Mouse (Mus musculus): ENCODE data around the gene Pigb.
"Not testable (repeated sequence)": the region's sequence is repeated elsewhere in the genome, so short reads cannot be mapped to it uniquely, and the experiment has no call there.

The Pigb gene

GRCm38 (mm10) chr9:73040080-73040479 lies at the start of gene Pigb:
Pigb (minus strand) TSS chr9:73040378.
- DNase-seq (ENCODE audit: low read depth, low spot score): no peak

DNA sequence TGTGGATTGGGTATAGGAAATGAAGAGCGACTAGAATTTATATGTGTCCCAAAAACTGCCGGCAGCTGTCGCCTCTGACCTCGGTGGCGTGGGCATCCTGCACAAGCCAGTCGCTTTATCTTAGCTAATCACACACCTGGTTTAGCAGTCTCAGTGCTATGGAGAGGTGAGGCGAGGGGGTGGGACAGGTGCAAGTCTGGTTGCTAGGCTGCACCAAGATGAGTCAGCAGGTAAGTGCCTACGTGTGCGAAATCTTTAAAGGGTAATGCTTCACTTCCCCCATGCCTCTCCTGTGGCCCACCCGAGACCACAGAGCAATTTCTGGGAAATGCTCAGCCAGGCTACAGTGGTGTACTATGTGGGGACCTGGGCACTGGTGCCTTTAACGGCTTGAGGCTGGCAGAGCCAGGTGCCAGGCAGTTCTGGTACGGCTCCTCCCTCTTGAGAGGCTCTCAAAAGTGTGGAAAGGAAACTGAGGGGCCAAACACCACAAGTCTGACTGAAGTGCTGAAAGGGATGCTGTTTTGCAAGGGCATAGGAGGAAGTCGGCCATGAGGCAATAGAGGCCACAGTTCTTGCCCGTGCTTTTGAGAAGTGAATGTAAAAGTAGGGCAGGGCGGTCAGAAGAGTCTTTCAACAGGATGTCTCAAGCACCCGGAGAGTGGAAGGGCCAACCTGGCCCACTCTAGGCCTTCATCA lies 49.2 kb upstream of the Pigb start:
- DNase-seq (ENCODE audit: low read depth, low spot score): no peak

- DNase-seq (ENCODE audit: low read depth, low spot score): no peak
Observed at GRCm38 (mm10) chr9:73087581-73087980, 47.4 kb upstream of the Pigb start.

- no peak for DNase-seq (ENCODE audit: low read depth, low spot score)
Observed at GRCm38 (mm10) chr9:73087121-73087520, 46.9 kb upstream of the Pigb start.

DNA sequence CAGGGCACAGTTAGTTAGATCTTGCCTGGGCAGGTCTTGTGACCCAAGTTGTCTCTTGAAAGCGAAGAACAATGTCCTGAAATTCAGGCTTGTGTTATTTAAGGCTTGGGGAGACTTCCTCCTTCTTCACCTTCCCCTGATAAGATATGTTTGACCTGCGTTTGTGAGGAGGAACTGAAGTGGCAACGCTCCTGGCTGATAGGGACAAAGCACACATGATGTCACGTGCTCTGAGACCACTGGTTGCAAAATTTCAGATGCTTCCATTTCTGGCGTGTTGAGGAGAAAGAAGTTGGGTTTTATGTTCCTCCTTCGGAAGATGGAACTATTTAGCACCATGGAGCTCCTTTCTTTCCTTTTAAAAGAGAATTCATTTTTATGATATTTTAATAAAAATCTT lies 45.7 kb upstream of the Pigb start:
- no peak for DNase-seq (ENCODE audit: low read depth, low spot score)

DNA sequence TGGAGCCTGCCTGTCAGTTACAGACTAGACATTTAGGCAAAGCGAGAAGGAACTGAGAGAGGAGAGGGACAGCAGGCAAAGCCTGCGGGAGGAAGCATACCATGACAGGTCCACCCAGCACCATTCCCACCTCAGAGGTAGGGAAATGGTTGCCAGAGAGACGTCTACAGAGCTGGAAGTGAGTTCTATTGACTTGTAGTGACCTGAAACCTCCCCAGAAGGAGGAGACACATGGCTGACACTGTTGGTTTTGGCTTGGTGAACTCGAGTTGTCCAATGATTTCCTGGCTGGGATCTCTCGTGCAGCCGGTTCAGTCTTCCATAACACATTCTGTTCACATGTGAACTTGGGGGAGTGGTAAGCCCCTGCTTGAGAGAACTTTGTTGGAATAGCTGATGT lies 43.8 kb upstream of the Pigb start:
- DNase-seq (ENCODE audit: low read depth, low spot score): no peak

GRCm38 (mm10) chr9:73082291-73083000 lies 42.3 kb upstream of the Pigb start:
- no peak for DNase-seq (ENCODE audit: low read depth, low spot score)

- DNase-seq (ENCODE audit: low read depth, low spot score): no peak
Observed at GRCm38 (mm10) chr9:73079801-73080325, 39.7 kb upstream of the Pigb start.

DNA sequence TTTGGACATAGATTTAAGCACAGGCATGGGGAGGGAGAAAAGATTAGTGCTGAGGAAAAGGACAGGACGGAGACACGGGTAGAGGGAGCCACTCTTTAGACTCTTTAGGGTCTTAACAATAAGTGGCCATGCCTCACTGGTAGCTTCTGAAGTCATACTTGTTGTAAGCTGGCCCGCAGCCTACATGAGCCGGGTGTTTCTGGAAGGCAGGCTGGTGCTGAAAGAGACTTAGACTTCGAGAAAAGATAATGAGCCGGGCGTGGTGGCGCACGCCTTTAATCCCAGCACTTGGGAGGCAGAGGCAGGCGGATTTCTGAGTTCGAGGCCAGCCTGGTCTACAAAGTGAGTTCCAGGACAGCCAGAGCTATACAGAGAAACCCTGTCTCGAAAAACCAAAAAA lies 39.2 kb upstream of the Pigb start:
- DNase-seq (ENCODE audit: low read depth, low spot score): not testable (repeated sequence)

GRCm38 (mm10) chr9:73073169-73073568 lies 33.0 kb upstream of the Pigb start:
- no peak for DNase-seq (ENCODE audit: low read depth, low spot score)

DNA sequence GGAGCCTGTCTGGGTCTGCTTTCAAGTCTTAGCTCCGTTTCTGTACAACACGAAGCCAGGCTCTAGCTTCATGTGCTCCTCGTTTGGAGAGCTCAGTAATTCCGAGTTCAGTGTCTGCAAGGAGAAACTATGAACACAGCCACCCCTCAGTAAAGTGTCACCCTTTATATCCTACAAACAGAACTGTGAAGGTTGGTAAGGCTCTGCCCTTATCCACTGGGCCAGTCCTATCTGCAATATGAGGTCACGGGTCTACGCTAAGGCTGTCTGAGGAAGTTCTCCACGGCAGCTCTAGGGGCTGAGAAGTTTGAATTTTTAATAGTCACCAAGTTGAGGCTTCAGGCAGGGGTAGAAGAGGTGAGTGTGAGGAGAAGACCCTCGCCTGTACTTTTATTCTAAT lies 32.2 kb upstream of the Pigb start:
- no peak for DNase-seq (ENCODE audit: low read depth, low spot score)

- no peak for DNase-seq (ENCODE audit: low read depth, low spot score)
Observed at GRCm38 (mm10) chr9:73070971-73071659, 30.9 kb upstream of the Pigb start.

DNA sequence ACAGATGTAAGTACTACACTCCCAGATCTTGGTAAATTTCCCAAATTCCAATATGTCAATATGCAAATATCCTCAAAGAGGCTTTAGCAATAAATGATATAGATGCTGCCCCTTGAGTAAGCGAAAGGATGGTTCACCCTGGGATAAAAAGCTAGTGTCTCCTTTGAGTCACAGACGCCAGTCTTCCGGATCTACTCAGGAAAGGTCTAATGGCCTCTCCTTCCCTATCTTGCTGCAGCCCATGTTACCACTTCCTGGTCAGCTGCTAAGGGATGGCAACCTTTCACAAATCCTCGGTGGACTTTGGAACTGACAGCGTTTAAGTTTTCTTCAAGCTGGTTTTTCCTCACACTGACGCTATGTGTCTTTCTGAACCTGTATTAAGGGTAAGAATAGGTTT lies 28.5 kb upstream of the Pigb start:
- DNase-seq (ENCODE audit: low read depth, low spot score): no peak

DNA sequence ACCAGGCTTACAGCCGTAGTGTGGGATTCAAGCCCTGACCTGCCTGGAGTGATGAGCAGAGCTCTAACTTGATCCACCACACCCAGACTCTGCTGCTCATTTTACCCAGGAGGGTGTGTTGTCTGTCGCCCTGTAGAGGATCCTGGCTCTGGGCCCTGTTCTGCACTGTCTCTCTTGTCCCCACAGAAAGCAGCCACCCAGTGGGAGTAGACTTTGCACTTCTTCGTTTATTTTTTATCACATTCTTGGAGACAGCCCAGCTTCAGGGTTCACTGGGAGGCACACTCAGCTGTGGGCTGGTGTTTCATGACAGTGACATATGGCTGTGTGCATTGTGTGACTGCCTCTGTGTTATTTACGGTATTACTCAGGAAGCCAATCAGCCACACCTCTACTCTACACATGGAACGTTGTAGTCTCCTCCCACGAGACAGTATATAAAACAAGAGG lies 28.1 kb upstream of the Pigb start:
- DNase-seq (ENCODE audit: low read depth, low spot score): no peak

DNA sequence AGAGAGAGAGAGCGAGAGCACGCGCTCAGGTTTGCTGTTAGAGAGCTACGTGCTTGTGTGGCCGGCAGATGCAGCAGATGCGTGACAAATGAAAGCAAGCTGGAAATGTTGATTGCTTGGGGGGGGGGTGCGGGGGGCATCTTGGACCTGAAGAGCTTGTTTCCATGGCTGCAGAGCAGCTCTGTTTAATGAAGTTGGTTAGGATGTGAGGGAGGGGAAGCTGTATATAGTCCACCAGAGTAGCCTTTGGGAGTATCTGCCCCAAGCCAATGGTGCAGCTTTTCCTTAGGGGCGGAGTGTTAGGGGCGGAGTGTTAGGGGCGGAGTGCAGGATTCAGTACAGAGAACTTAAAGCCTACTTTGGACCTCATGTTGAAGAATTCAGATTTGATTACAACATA lies 26.9 kb upstream of the Pigb start:
- no peak for DNase-seq (ENCODE audit: low read depth, low spot score)

- DNase-seq (ENCODE audit: low read depth, low spot score): peak; percentile 62
Observed at GRCm38 (mm10) chr9:73063621-73064290, 23.6 kb upstream of the Pigb start.

DNA sequence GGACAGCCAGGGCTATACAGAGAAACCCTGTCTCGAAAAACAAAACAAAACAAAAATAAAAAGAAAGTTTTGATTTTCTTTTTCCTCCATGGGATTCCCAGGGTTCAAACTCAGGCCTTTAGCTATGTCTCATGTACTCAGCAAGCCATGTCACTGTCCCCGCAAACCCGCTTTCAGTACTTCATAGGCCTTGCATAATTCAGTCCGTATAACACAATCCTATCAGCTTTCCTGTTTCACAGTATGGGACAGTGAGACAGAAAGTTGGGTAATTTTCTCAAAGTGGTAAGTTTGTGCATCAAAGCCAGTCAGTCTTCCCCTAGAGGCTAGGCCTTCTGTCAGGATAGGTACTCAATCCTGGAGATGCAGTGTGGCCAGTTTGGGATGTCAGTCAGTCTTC lies 19.0 kb upstream of the Pigb start:
- DNase-seq (ENCODE audit: low read depth, low spot score): no peak

DNA sequence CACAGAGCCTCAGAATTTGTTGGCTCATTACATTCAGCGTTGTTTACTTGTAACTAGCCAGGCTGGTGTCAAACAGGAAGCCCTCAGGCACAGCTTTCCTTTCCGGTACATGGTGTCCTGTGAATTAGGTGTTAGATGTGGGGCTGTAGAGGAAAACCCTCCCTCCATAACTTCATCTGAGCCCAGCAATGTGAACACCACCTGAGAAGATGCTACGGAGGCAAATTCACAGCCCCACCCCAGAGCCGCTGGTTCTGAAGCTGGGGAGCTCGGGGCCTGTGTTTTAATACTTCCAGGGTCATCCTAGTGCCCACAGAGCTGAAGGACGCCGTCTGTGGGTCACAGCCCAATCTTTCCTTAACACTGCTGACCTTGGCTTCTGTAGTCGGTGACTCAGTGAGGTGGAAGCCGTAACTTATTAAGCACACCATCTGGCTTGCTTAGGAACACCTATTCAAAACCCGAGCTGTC lies 15.3 kb upstream of the Pigb start:
- no peak for DNase-seq (ENCODE audit: low read depth, low spot score)

- no peak for DNase-seq (ENCODE audit: low read depth, low spot score)
Observed at GRCm38 (mm10) chr9:73050606-73051005, 10.4 kb upstream of the Pigb start.

DNA sequence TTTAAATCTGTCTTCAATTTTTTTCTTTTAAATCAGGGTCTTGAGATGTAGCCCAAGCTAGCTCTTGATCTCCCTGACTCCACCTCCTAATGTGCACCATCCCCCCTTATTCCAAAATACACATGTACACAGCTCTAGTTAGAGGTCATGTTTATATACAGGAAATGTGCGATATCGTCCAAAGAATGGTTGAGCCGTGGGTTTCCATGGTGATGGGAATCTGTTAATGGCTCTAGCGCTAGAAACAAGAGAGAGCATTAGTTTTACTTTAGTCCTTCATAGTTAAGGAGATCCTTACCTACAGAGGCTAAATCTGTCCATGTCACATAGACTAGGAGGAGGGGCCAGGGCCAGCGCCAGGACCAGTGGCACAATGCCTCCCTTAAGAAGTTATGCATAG lies 9.7 kb upstream of the Pigb start:
- DNase-seq (ENCODE audit: low read depth, low spot score): no peak

- no peak for DNase-seq (ENCODE audit: low read depth, low spot score)
Observed at GRCm38 (mm10) chr9:73048927-73049326, 8.7 kb upstream of the Pigb start.

- no peak for DNase-seq (ENCODE audit: low read depth, low spot score)
Observed at GRCm38 (mm10) chr9:73047906-73048305, 7.7 kb upstream of the Pigb start.

Measured in forelimb bud, embryonic 11.5 days (tissue).